Mouse (Mus musculus): ENCODE measurements at regions not wholly inside any gene's neighbourhood (a gene's known extent, or its start where the extent isn't known, plus 50 kb on each side); places are given as distances from the start of the nearest gene placed in this dataset.

GRCm38 (mm10) chr9:118363929-118364328 is 114.1 kb upstream of the Eomes start:
- no peak for TF ChIP-seq CTCF (conservative IDR thresholded peaks at IDR 0.05)
- Histone ChIP-seq H3K27ac (no peak overlapping the region), H3K4me3 (no peak overlapping the region)
- no peak for DNase-seq (ENCODE audit: low spot score in 2 of 2)

GRCm38 (mm10) chr9:118365431-118365830 is 112.6 kb upstream of the Eomes start:
- TF ChIP-seq CTCF (conservative IDR thresholded peaks at IDR 0.05), result no peak
- no peak for DNase-seq (ENCODE audit: low spot score in 2 of 2)
- no peak overlapping the region for H3K27ac ChIP-seq
- no peak overlapping the region for H3K4me3 ChIP-seq

DNA sequence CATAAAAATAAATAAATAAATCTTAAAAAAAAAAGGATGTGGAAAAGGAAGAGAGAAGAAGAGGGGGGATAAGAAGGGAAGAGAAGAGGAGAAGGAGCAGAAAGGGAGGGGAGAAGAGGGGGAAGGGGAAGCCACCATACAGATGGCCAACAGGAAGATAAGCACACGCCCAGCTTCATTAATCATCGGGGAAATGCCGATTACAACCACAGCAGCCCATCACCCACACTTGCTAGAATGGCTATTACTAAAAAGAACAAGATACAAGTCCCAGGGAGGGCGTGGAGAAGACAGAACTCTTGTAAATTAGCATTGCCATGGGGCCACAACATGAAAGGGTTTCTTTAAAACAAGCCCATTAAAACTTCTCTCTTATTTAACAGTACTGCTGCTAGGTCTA is 110.7 kb upstream of the Eomes start:
- no peak for TF ChIP-seq CTCF (conservative IDR thresholded peaks at IDR 0.05)

GRCm38 (mm10) chr9:118370581-118370980 is 107.4 kb upstream of the Eomes start:
- Histone ChIP-seq H3K27ac (no peak overlapping the region), H3K4me3 (no peak overlapping the region)
- no peak for DNase-seq (ENCODE audit: low spot score in 2 of 2)
- TF ChIP-seq CTCF (conservative IDR thresholded peaks at IDR 0.05), result no peak

More for the DNA sequence above, 110.7 kb upstream of the Eomes start:
- no peak for DNase-seq (ENCODE audit: low spot score in 2 of 2)
- Histone ChIP-seq H3K4me3 (no peak overlapping the region), H3K27ac (no peak overlapping the region)

- no peak overlapping the region for H3K27ac ChIP-seq
- no peak overlapping the region for H3K4me3 ChIP-seq
- TF ChIP-seq CTCF (conservative IDR thresholded peaks at IDR 0.05), result no peak
- DNase-seq (ENCODE audit: low spot score in 2 of 2), result no peak
These were observed 103.3 kb upstream of the Eomes start for GRCm38 (mm10) chr9:118374680-118375079.

DNA sequence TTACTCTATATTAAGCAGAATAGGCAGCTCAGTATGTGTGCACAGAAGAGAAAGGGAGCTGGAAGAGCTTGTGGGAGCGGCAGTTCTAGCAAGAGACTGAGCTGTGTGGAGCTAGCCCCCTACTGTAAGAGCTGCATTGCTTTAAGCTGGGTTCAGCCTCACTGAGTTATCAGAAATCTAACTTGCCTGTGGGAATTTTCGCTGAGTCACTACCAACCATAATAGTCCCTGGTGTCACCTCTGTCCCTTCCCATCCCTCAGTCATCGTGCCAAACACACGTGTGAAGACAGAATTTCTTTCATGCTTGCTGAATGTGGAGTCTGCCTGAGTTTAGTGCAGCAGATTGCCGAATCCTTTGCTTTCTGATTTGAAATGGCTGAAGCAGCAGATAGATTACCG is 99.0 kb upstream of the Eomes start:
- DNase-seq (ENCODE audit: low spot score in 2 of 2), result no peak
- H3K27ac ChIP-seq, result no peak overlapping the region
- 0 out of 2 replicates have a peak, but pooled peaks have one; percentile 4 for TF ChIP-seq CTCF (conservative IDR thresholded peaks at IDR 0.05)
- no peak overlapping the region for H3K4me3 ChIP-seq

DNA sequence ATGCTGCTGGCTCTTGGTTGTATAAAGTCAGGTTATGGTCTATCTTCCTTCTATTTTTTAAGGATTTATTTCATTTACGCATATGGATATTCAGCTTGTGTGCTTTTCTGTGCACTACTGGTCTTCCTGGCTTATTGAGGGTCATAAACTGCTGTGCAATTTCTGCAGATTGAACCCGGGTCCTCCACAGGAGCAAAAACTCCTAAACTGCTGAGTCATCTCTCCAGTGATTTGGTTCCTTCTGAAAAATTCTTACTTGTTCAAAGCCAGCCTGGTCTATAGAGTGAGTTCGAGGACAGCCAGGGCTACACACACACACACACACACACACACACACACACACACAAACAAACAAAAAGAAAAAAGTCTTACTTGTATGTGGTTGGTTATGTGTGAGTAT is 95.5 kb upstream of the Eomes start:
- no peak for TF ChIP-seq CTCF (conservative IDR thresholded peaks at IDR 0.05)
- DNase-seq (ENCODE audit: low spot score in 2 of 2), result no peak
- H3K27ac ChIP-seq, result no peak overlapping the region
- H3K4me3 ChIP-seq, result no peak overlapping the region

DNA sequence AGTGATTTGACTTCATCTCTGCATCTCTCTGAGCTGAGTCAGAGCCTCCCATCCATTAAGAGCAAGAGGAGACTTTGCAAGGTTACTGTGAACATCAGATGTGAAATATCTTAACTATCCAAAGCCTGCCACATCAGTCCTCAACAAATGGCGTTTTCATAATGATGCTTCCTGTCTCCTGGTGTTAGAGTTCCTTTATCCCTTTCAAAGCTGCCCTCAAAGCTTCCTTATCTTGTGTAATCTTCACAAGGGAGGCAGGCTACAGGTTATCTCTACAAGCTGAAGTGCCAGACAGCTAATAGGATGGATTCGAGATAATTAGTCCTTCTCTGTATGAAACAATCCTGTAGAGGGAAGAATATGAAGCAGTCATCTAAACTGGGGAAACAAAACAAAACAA is 93.4 kb upstream of the Eomes start:
- no peak for TF ChIP-seq CTCF (conservative IDR thresholded peaks at IDR 0.05)
- no peak for DNase-seq (ENCODE audit: low spot score in 2 of 2)
- Histone ChIP-seq H3K27ac (no peak overlapping the region), H3K4me3 (no peak overlapping the region)

GRCm38 (mm10) chr9:118387631-118388030 is 90.4 kb upstream of the Eomes start:
- TF ChIP-seq CTCF (conservative IDR thresholded peaks at IDR 0.05), result no peak
- no peak for DNase-seq (ENCODE audit: low spot score in 2 of 2)
- Histone ChIP-seq H3K27ac (no peak overlapping the region), H3K4me3 (no peak overlapping the region)

GRCm38 (mm10) chr9:118389481-118390334 is 88.3 kb upstream of the Eomes start:
- Histone ChIP-seq H3K27ac (no peak overlapping the region), H3K4me3 (peak overlapping the region; percentile 8; the same call in 1 of the 2 replicates)
- no peak for DNase-seq (ENCODE audit: low spot score in 2 of 2)
- TF ChIP-seq CTCF (conservative IDR thresholded peaks at IDR 0.05), result no peak

DNA sequence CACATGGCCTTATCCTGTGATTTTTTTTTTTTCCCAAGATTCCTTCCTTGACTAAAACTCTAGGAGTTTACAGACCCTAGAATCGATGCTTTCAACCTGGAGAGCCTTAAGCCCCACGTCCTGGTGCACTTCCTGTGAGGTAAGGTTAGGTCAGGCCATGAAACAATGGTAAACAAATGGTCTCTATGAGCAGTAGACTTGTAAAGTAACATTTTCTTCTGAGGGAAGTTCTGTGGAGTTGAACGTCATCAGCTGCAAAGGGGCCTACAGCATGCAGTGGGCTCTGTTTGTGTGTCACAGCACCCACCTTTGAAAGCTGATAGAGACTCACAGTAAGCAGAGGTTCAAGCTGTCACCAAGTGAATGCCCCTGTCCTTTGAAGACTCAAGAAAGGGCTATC is 87.3 kb upstream of the Eomes start:
- TF ChIP-seq CTCF (conservative IDR thresholded peaks at IDR 0.05), result no peak
- DNase-seq (ENCODE audit: low spot score in 2 of 2), result no peak

GRCm38 (mm10) chr9:118391715-118392114 is 86.3 kb upstream of the Eomes start:
- H3K27ac ChIP-seq, result no peak overlapping the region
- DNase-seq (ENCODE audit: low spot score in 2 of 2), result no peak
- TF ChIP-seq CTCF (conservative IDR thresholded peaks at IDR 0.05), result no peak
- no peak overlapping the region for H3K4me3 ChIP-seq

More for the DNA sequence above, 87.3 kb upstream of the Eomes start:
- H3K27ac ChIP-seq, result no peak overlapping the region
- no peak overlapping the region for H3K4me3 ChIP-seq

DNA sequence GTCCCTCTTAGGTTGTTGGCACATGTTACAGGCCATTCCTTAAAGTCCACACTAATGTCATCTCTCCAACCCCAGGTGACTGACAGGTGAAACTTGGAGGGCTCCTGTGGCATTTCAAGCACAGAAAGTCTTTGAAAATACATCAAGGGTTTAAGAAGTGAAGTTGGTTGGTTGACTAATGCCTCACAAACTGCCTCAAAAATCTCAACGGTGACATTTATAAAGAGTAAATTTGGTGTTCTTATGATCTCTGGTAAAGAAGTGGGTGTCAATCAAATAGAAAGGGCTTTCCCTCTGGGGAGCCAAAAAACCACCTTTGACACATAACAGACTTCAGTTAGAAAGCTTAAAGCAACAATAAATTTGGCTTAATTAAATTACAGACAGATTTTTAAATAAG is 85.2 kb upstream of the Eomes start:
- H3K4me3 ChIP-seq, result no peak overlapping the region
- H3K27ac ChIP-seq, result no peak overlapping the region
- no peak for TF ChIP-seq CTCF (conservative IDR thresholded peaks at IDR 0.05)
- DNase-seq (ENCODE audit: low spot score in 2 of 2), result no peak

- DNase-seq (ENCODE audit: low spot score in 2 of 2), result no peak
- no peak overlapping the region for H3K4me3 ChIP-seq
These were observed 84.4 kb upstream of the Eomes start for GRCm38 (mm10) chr9:118393567-118393966.

More at GRCm38 (mm10) chr9:118393567-118393966, 84.4 kb upstream of the Eomes start:
- no peak for TF ChIP-seq CTCF (conservative IDR thresholded peaks at IDR 0.05)
- H3K27ac ChIP-seq, result no peak overlapping the region

All from layer of hippocampus, adult 2 months (tissue).